Mouse (Mus musculus) heart, embryonic 10.5 days (tissue): Measurements from ENCODE around the gene Clp1. TPM values are rescaled to one million over a fixed set of nuclear protein-coding genes. Genes with fewer than 3 reads are reported as not detected.

ENCODE experiments used
- DNase-seq: peaks from one replicate; pipeline ENCODE4 v3.0.0-alpha.2; 2017; ENCODE audit warnings: low spot score
- H3K27ac ChIP-seq: fragments of 300-500 bp; sonication (generic); 2 replicates; pipeline ENCODE4 v1.5.1; 2016; ENCODE audit warnings: mild to moderate bottlenecking
- H3K27me3 ChIP-seq: fragments of 300-500 bp; sonication (generic); 2 replicates; pipeline ENCODE4 v1.6.1; 2016; ENCODE audit warnings: mild to moderate bottlenecking; ENCODE audit not compliant: poor library complexity, insufficient read depth, severe bottlenecking
- H3K36me3 ChIP-seq: fragments of 300-500 bp; sonication (generic); 2 replicates; pipeline ENCODE4 v1.6.1; 2016; ENCODE audit warnings: mild to moderate bottlenecking, moderate library complexity
- H3K4me1 ChIP-seq: fragments of 300-500 bp; sonication (generic); 2 replicates; pipeline ENCODE4 v1.6.1; 2016; ENCODE audit warnings: mild to moderate bottlenecking
- H3K4me3 ChIP-seq: fragments of 300-500 bp; sonication (generic); 2 replicates; pipeline ENCODE4 v1.5.1; 2016; ENCODE audit warnings: mild to moderate bottlenecking, moderate library complexity
- H3K9me3 ChIP-seq: fragments of 300-500 bp; sonication (generic); 2 replicates; pipeline ENCODE4 v1.6.1; 2016; ENCODE audit warnings: mild to moderate bottlenecking, moderate library complexity
- WGBS: fragments of 180-500 bp; shearing (Covaris S2); methylation state at CpG from one replicate; pipeline ENCODE4 v1.1.7; 2016; 5-methylcytosine and 5-hydroxymethylcytosine counted together
- microRNA counts: library from miRNA; unstranded; fragments of <30 nt; microRNA quantifications from one replicate; lab custom pipeline; 2017
- microRNA-seq: library from miRNA; unstranded; fragments of <30 nt; microRNA quantifications from one replicate; pipeline ENCODE4, GENCODE M21; 2017
- polyA plus RNA-seq: library from polyadenylated mRNA; unstranded; fragments of >200 nt; fragmentation: Nextera tagmentation; extraction: Ambion mirVana; gene quantifications from 2 replicates; pipeline ENCODE4 v1.2.1, GENCODE M21; 2016

The Clp1 gene
- polyA plus RNA-seq, 1 experiment from 2014 or later, result 42.1 TPM

GRCm38 (mm10) chr2:84688080-84688844 is 38.9 kb downstream of the Clp1 start:
- H3K4me1 ChIP-seq, result no peaks in the 10 kb centered on the region
- no peak overlapping the region for H3K4me3 ChIP-seq
- peaks cover 89% of the 10 kb centered on the region for H3K36me3 ChIP-seq
- 63% methylated on average over 2 of the region's 2 CpGs for WGBS
- DNase-seq, result no peak
- no peaks in the 10 kb centered on the region for H3K27me3 ChIP-seq
- H3K9me3 ChIP-seq, result no peaks in the 10 kb centered on the region
- no peak overlapping the region for H3K27ac ChIP-seq

- Histone ChIP-seq H3K4me3 (no peak overlapping the region), H3K27me3 (no peaks in the 10 kb centered on the region), H3K9me3 (no peaks in the 10 kb centered on the region), H3K27ac (peak overlapping the region; percentile 3; the same call in 1 of the 2 replicates), H3K4me1 (peaks cover 16% of the 10 kb centered on the region), H3K36me3 (peaks cover 40% of the 10 kb centered on the region)
- peak; percentile 82 for DNase-seq
- 30% methylated on average over 6 of the region's 6 CpGs for WGBS
Observed at GRCm38 (mm10) chr2:84682605-84683183, 44.5 kb downstream of the Clp1 start.

GRCm38 (mm10) chr2:84679016-84679415 is 48.1 kb downstream of the Clp1 start, which contains the start of gene Tmx2:
TSS of gene Tmx2 (minus strand) at chr2:84679140.
- Histone ChIP-seq H3K27me3 (no peaks in the 10 kb centered on the region), H3K27ac (peak within 1 kb of the TSS; percentile 90), H3K4me1 (peaks cover 27% of the 10 kb centered on the region), H3K9me3 (no peaks in the 10 kb centered on the region), H3K4me3 (peak within 1 kb of the TSS; percentile 90), H3K36me3 (peaks cover 29% of the 10 kb centered on the region)
- WGBS, result 17% methylated on average over 8 of the region's 8 CpGs
- DNase-seq, result no peak

- peak within 1 kb of the TSS; percentile 90 for H3K4me3 ChIP-seq
- under 1% methylated on average over 44 of the region's 44 CpGs for WGBS
- peaks cover 27% of the 10 kb centered on the region for H3K4me1 ChIP-seq
- no peaks in the 10 kb centered on the region for H3K27me3 ChIP-seq
- peak within 1 kb of the TSS; percentile 90 for H3K27ac ChIP-seq
- peak; percentile 99 for DNase-seq
- H3K36me3 ChIP-seq, result peaks cover 35% of the 10 kb centered on the region
- H3K9me3 ChIP-seq, result no peaks in the 10 kb centered on the region
Observed at GRCm38 (mm10) chr2:84677968-84678880, 48.9 kb downstream of the Clp1 start, which contains the start of the genes Gm28635 and Med19. TSS of gene Gm28635 (minus strand) at chr2:84678041. TSS of gene Med19 (plus strand) at chr2:84678402.

GRCm38 (mm10) chr2:84677270-84677967 is 49.7 kb downstream of the Clp1 start:
- Histone ChIP-seq H3K27ac (peak overlapping the region; percentile 90), H3K27me3 (no peaks in the 10 kb centered on the region), H3K9me3 (no peaks in the 10 kb centered on the region), H3K4me3 (peak overlapping the region; percentile 90), H3K4me1 (peaks cover 20% of the 10 kb centered on the region; the same call in 1 of the 2 replicates), H3K36me3 (peaks cover 43% of the 10 kb centered on the region)
- peak; percentile 86 for DNase-seq
- 9% methylated on average over 22 of the region's 22 CpGs for WGBS

MicroRNA genes within 50 kb of the gene (microRNA counts, 519-probe panel; counts per million panel counts)
- microRNA mmu-miR-130a (lab: Ali Mortazavi, UCI), result 8,976 counts per million, percentile 94 among the panel's probes with 10 or more counts

Small RNA genes within 50 kb of the gene (microRNA-seq; reads per million reads assigned to microRNA genes)
- 19,865 reads per million, percentile 97 among the genes with 10 or more reads in this experiment for gene Mir130a

Other genes with a start within 250 kb of the Clp1 start
- gene Ctnnd1, start 76.6 kb downstream of the Clp1 start, polyA plus RNA-seq, result 65.2 and 91.5 TPM in 2 replicates
- gene Btbd18, start 68.3 kb downstream of the Clp1 start, polyA plus RNA-seq, result 0.21 and 0.29 TPM in 2 replicates
- 347 and 370 TPM in 2 replicates for gene Selenoh, start 56.6 kb downstream of the Clp1 start, polyA plus RNA-seq
- not detected in 2 replicates for gene Gm28635, start 49.3 kb downstream of the Clp1 start, polyA plus RNA-seq
- gene Med19, start 48.9 kb downstream of the Clp1 start, polyA plus RNA-seq, result 30.8 and 39.9 TPM in 2 replicates
- 172 and 182 TPM in 2 replicates for gene Tmx2, start 48.2 kb downstream of the Clp1 start, polyA plus RNA-seq
- 33.3 and 33.4 TPM in 2 replicates for gene Zdhhc5, start 12.2 kb downstream of the Clp1 start, polyA plus RNA-seq
- 6.4 and 6.8 TPM in 2 replicates for gene Ypel4, start 6.7 kb upstream of the Clp1 start, polyA plus RNA-seq
- 6.9 and 7.3 TPM in 2 replicates for gene Gm19426, start 16.3 kb upstream of the Clp1 start, polyA plus RNA-seq
- 22.0 and 28.5 TPM in 2 replicates for gene Serping1, start 48.1 kb upstream of the Clp1 start, polyA plus RNA-seq
- 51.3 and 65.3 TPM in 2 replicates for gene Ube2l6, start 71.5 kb upstream of the Clp1 start, polyA plus RNA-seq
- gene Smtnl1, start 95.3 kb upstream of the Clp1 start, polyA plus RNA-seq, result 0.18 and 0.19 TPM in 2 replicates
- 82.9 and 92.9 TPM in 2 replicates for gene Timm10, start 99.6 kb upstream of the Clp1 start, polyA plus RNA-seq
- gene Slc43a1, start 111.5 kb upstream of the Clp1 start, polyA plus RNA-seq, result 38.9 and 41.0 TPM in 2 replicates
- 0.33 and 0.88 TPM in 2 replicates for gene Rtn4rl2, start 159.4 kb upstream of the Clp1 start, polyA plus RNA-seq
- gene Slc43a3, start 209.2 kb upstream of the Clp1 start, polyA plus RNA-seq, result 48.4 and 50.9 TPM in 2 replicates